Comparison of ENCODE assay signal across 1 mouse cellular context in the genomic region with DNA sequence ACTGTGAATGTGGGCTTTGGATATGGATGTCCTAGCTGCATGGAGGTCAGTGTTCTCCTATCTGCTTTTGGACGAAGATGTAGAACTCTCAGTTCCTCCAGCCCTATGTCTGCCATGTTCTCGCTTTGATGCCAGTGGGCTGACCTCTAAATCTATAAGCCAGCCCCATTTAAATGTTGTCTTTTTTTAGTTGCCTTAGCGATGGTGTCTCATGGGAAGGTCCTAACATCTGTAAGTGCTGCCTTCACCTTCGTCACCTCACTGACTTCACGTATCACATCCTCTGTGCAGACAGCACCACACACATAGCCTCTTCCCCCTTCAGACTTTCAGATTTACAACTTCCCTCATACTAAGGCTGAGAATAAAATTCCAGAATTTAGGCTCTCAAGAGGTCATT.
TF ChIP-seq lines count a peak whose summit lies in the region.

No protein-coding gene starts in this region.

TF ChIP-seq in CH12.LX, 34 proteins besides CTCF, POLR2A, EP300 and RAD21 (continued from another document):
- TF ChIP-seq KAT2A (IDR thresholded peaks at IDR 0.05; ENCODE audit: insufficient replicate concordance, low read length) (no peak), JUND (conservative IDR thresholded peaks at IDR 0.05; ENCODE audit: low read depth, low read length) (no peak), HCFC1 (IDR thresholded peaks at IDR 0.05; ENCODE audit: low read depth, low read length) (no peak), SIN3A (IDR thresholded peaks at IDR 0.05; ENCODE audit: low read length) (no peak), PAX5 (IDR thresholded peaks at IDR 0.05; ENCODE audit: low read length) (no peak)
TF ChIP-seq in CH12.LX: peak in this region for 0.
